Mouse (Mus musculus): ENCODE results near the gene Noc4l.
A peak's percentile ranks its signal among the peaks of the same experiment; 100 is the strongest.

Gene Noc4l

GRCm38 (mm10) chr5:110652719-110653648, at the start of gene Noc4l, which contains the start of gene Ddx51:
Gene Noc4l, minus strand, starts transcription at chr5:110653417.
Gene Ddx51, plus strand, starts transcription at chr5:110653451.
- peak; percentile 99 for DNase-seq

DNA sequence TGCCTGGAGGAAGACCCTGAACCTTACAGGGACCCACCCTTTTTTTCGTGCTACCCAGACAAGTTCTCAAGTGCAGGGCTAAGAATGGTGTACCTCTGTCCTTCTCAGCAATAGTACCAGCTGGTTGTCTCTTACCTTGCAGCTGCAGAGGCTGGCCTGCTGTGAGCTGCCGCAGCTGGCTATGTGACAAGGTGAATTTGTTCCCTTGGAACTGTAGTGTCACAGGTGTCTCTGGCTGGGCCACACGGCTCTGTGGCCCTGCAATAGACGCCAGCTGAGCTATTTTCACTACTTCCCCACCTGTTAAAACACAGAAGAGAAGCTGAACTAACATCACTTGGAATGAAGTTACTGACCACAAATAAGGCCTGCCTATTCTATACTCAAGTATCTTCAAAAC, 45.4 kb upstream of the Noc4l start:
- DNase-seq, result no peak

DNA sequence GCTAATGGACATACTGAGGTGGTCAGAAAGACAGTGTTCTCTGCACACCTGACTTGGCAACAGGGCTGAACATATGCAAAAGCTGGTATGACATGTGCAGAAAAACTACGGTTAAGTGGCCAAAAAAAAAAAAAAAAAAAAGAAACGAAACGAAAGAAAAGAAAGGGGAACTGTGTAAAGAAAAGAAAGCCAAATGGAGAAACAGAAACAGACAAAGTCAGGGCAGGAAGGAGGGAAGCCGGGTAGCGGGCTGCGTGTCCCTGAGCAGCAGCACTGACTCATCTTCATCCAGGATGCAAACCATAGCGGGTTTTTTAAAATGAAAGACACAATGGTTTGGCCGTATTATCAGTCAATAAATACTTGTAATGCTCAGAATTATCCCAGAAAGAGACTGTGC, 28.8 kb upstream of the Noc4l start:
- DNase-seq, result no peak

GRCm38 (mm10) chr5:110665486-110666121, 12.4 kb upstream of the Noc4l start:
- no peak for DNase-seq

DNA sequence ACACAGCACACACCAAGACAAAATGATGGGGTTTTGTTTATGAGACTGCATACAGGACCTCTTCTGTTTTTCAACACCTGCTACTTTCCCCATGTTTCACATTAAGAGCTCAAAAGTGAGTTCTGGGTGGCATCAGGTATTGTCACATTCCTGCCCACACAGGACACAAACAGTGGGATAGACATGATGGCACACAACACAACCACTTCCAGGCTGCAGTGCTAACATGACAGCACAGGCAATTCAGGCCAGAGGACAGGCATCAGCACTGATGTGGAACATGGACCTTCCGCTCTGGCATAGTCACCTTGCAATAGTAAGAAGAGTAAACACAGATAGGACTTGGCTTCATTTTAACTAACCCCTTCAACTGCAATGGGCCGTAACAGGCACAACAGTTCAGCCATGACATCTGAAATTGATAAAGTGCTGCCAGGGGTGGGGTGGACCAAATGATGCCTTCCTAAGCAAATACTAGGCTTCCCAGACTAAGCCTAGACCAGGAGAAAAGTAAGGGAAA, 11.6 kb upstream of the Noc4l start:
- no peak for DNase-seq

DNA sequence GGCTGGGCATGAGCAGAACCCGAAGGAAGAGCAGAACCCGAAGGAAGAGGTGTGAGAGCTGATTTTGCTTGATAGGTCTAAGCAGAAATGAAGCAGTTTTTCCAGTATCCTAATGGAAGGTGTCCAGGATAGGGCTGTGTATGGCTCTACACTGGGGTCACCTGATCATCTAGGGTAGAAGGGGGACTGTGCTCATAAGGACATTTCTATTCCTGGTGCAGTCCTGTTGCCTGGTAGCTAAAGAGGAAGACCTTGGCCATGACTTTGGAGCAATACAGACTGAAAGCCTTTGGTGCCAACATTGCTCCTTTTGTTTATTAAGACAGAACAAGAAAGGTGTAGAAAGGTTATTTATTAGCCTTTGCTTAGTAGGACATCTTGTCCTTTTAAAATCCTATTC, 10.8 kb upstream of the Noc4l start:
- DNase-seq, result no peak

- DNase-seq, result no peak
Measured at GRCm38 (mm10) chr5:110659682-110660081, 6.5 kb upstream of the Noc4l start.

- no peak for DNase-seq
Measured at GRCm38 (mm10) chr5:110653686-110654085, 469 bp upstream of the Noc4l start.

GRCm38 (mm10) chr5:110646377-110646776, 6.8 kb downstream of the Noc4l start:
- DNase-seq, result no peak

DNA sequence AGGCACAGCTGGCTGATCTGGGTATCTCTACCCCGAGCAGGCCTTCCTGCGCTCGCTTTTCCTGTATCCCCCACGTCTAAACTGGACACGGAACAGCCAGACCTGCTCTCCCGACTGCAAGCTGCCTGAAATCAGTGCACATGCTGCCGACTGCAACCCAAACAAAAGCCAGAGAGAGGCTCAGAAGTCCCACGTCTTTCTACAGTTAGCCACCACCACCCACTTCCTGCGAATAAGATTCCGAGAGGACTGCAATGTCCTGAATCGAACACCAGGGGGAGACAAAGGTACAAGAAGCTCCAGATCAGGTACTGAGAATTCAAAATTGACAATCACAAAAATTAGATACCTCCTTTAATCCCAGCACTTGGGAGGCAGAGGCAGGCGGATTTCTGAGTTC, 13.8 kb downstream of the Noc4l start:
- peak; percentile 80 to 83 for DNase-seq

- DNase-seq, result no peak
Measured at GRCm38 (mm10) chr5:110638306-110639074, 14.7 kb downstream of the Noc4l start.

DNA sequence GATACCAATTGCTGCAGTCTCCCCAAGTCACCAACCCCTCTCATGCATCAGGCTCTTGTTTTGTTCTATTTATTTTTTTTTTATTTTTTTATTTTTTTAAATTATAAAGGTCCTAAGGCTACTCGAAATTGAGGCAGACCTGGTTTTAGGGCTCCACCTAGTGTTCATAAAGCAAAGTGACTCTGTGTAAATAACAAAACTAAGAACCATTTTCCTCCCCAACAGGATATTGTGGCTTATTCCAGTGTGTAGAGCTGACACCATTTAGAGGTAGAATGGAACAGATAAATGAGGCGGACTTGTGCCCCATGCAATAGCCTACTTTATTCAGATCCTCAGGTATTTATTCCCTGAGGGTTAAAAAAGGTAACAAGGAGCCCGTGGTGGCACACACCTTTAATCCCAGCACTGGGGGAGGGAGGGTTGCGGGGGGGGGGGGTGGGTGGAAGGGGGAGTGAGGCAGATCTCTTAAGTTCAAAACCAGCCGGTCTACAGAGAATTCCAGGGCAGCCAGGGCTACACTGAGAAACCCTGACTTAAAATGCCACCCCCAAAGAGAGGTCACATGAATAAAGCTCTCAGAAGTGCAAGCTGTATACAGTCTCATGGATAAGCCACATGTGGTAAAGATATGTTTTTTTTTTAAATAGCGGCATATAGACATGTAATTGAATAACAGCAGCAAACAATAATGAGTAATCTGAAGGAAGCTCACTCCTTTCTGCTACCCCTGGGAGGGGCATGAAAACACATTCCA, 17.1 kb downstream of the Noc4l start:
- no peak for DNase-seq

DNA sequence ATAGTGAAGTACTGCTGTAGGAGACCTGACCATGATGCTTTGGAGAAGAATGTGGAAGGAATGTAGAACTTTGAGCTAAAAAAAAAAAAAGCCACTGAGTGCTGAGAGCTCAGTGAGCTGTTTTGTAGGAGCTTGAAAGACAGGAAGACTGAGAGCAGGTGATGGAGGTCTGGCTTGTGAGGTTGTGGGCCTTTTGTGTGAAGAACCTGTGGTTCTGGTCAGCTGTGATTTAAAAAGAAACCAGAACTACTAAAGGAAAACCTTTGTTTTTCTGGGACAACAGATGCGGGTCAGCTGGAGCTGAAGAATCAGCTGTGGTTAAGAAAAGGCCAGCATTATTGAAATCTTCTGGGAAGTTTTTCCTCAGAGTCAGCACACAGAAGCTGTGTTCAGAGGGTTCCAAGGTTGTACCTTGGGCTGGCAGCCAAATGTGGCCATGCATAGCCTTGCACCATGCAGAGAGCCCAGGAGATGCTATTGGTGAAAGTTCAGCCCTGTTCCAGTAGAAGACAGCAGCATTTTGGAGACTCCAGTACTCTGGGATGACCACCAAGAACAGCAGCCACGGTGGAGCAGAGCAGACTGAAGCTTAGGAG, 23.6 kb downstream of the Noc4l start:
- peak; percentile 32 to 59 for DNase-seq

GRCm38 (mm10) chr5:110628156-110628555, 25.1 kb downstream of the Noc4l start:
- DNase-seq, result peak; percentile 10 to 12

- DNase-seq, result no peak
Measured at GRCm38 (mm10) chr5:110627351-110627750, 25.9 kb downstream of the Noc4l start.

- no peak for DNase-seq
Measured at GRCm38 (mm10) chr5:110624319-110624718, 28.9 kb downstream of the Noc4l start.

GRCm38 (mm10) chr5:110619226-110619625, 34.0 kb downstream of the Noc4l start:
- DNase-seq, result no peak

- no peak for DNase-seq
Measured at GRCm38 (mm10) chr5:110611435-110612158, 41.6 kb downstream of the Noc4l start.

- no peak for DNase-seq
Measured at GRCm38 (mm10) chr5:110610484-110610883, 42.7 kb downstream of the Noc4l start.

DNA sequence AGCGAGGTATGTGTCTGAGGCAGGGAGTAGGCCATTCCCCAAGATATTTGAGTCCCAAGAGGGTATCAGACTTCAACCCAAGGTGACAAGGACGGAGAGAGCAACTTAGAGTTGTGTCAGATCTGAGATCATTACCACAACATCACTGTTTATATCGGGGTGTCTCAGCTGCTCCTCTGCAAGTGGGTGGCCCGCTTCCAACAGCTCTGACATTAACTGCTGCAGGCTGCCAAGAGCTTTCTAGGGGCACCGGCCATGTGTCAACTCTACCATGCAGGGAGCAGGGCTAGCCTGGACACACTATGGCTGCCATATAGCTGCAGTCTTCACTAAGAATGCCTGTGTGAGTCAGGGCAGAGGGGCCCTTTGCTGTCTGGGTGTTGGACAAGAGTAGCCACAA, 43.3 kb downstream of the Noc4l start:
- DNase-seq, result no peak

- no peak for DNase-seq
Measured at GRCm38 (mm10) chr5:110609425-110609824, 43.8 kb downstream of the Noc4l start.
